Mouse (Mus musculus) heart, postnatal 36 days (tissue): ENCODE measurements at regions not wholly inside any gene's neighbourhood (a gene's known extent, or its start where the extent isn't known, plus 50 kb on each side); places are given as distances from the start of the nearest gene placed in this dataset.

Experiments
- DNase-seq, 2 experiments: peaks; one replicate each; pipeline ENCODE4 v3.0.0; 2021 to 2022
- intact Hi-C: fragments of 180-260 bp; cut with DNase I; formaldehyde crosslinking; loops from one replicate; pipeline ENCODE4 v1.15.1; 2025

GRCm38 (mm10) chr19:14333041-14334012, 264.5 kb downstream of the Tle4 start:
- intact Hi-C loops = no loop called here
- no peak for DNase-seq

GRCm38 (mm10) chr19:14337025-14337424, 260.8 kb downstream of the Tle4 start:
- DNase-seq = no peak

GRCm38 (mm10) chr19:14340759-14341158, 257.1 kb downstream of the Tle4 start:
- intact Hi-C loops = no loop called here
- DNase-seq = no peak

More at GRCm38 (mm10) chr19:14337025-14337424, 260.8 kb downstream of the Tle4 start:
- intact Hi-C loops = no loop called here

- no peak for DNase-seq
- intact Hi-C loops = no loop called here
These were observed 254.0 kb downstream of the Tle4 start for GRCm38 (mm10) chr19:14343890-14344289.

- intact Hi-C loops = no loop called here
- DNase-seq = no peak
These were observed 253.4 kb downstream of the Tle4 start for GRCm38 (mm10) chr19:14344467-14344866.

- intact Hi-C loops = no loop called here
- no peak for DNase-seq
These were observed 250.8 kb downstream of the Tle4 start for GRCm38 (mm10) chr19:14347026-14347425.

DNA sequence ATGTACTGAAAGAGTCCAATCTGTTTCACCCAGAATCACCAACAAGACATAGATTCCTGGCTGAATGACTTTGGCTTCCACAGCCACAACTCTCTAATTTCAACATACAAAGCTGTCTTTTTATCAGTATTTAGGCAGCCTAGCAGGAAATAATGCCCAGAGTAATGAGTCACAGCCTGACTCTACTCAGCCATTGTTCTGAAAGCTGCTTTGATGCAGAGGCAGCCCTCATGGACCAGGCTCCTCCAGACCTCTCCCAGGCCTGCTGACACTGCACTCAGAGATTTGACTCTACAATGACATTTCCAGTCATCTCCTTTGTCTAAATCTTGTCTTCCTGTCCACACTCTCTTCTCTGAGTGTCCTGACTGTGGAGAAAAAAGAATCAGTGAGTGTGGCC, 250.4 kb downstream of the Tle4 start:
- DNase-seq = no peak
- intact Hi-C loops = no loop called here

- no peak for DNase-seq
- intact Hi-C loops = no loop called here
These were observed 248.1 kb downstream of the Tle4 start for GRCm38 (mm10) chr19:14349753-14350152.

DNA sequence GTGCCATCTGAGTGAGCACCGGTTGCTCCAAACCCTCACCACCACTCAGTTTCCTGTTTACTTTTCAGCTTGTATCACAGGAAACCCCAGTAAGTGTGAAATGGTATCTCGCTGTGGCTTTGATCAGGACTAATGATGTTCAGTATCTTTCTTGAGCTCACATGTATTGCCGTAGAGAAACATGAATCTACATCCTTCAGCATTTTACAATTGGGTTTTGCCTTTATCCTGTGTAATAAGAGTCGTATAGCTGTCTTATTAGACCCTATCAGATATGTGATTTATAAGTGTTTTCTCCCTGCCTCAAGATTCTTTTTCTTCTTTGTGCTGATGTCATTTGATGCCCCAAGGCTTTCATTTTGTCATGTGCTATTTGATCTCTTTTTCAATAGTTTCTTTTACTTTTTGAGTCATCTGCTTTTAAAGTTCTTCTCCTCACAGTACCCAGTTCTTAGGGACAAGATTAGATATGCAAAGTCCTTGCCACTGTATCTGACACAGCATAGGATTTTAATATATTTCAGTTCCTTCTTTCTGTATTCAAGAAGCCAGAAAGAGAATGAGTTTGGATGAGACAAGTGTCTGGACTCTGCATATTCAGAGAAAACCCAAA, 246.0 kb downstream of the Tle4 start:
- intact Hi-C loops = no loop called here
- no peak for DNase-seq

DNA sequence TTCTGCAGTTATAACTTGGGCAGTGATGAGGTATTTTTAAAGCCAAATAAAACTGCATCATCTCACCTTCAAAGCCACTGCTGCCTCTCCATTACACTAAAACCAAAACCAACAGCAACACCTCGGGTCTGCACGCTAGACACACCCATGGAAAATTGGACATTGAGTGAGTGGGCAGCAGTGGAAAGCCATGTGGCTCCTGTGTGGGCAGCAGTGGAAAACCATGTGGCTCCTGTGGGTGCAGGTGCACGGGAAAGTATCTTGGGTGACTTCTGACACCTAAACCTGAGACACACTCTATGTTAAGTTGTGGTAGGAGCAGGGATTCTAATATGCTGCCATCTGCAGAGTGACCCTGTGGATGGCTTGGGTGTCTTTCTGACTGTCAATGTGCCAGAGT, 245.3 kb downstream of the Tle4 start:
- DNase-seq = no peak
- intact Hi-C loops = no loop called here

DNA sequence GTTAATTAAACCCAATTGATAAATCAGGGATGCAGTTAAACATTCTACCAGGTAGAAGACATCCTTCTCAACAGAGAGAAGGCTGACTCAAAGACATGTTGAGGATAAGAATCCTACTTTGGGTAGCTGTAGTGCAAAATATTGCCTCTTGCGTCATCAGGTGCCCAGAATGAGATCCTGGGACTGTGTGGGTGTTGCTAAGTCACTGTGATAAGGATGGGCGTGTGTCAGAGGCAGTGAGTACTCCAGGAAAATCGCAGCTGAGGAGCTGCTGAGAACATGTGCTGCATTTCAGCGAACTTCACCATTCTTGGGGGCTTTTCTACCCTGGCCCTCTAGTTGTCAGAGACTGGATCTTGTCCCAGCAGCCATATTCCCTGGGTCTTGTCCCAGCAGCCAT, 244.7 kb downstream of the Tle4 start:
- intact Hi-C loops = no loop called here
- DNase-seq = no peak

GRCm38 (mm10) chr19:14355128-14355527, 242.7 kb downstream of the Tle4 start:
- intact Hi-C loops = no loop called here
- no peak for DNase-seq

GRCm38 (mm10) chr19:14355946-14356345, 241.9 kb downstream of the Tle4 start:
- intact Hi-C loops = no loop called here
- DNase-seq = no peak

- intact Hi-C loops = no loop called here
- DNase-seq = no peak
These were observed 237.2 kb downstream of the Tle4 start for GRCm38 (mm10) chr19:14360611-14361010.

GRCm38 (mm10) chr19:14369098-14369604, 228.7 kb downstream of the Tle4 start:
- intact Hi-C loops = no loop called here
- DNase-seq = no peak

GRCm38 (mm10) chr19:14371360-14371759, 226.5 kb downstream of the Tle4 start:
- intact Hi-C loops = no loop called here
- DNase-seq = no peak

- intact Hi-C loops = no loop called here
- DNase-seq = no peak
These were observed 223.9 kb downstream of the Tle4 start for GRCm38 (mm10) chr19:14373996-14374395.

- no peak for DNase-seq
- intact Hi-C loops = loop anchor here (10.0 kb wide), 1 partner anchor 304 kb away; no protein-coding TSS in a partner anchor
These were observed 217.0 kb downstream of the Tle4 start for GRCm38 (mm10) chr19:14380898-14381297.

GRCm38 (mm10) chr19:14387796-14388195, 210.1 kb downstream of the Tle4 start:
- DNase-seq = no peak
- intact Hi-C loops = loop anchor here (10.0 kb wide), 1 partner anchor 297 kb away; no protein-coding TSS in a partner anchor

GRCm38 (mm10) chr19:14388539-14388938, 209.3 kb downstream of the Tle4 start:
- intact Hi-C loops = loop anchor here (10.0 kb wide), 1 partner anchor 296 kb away; no protein-coding TSS in a partner anchor
- no peak for DNase-seq
